Mouse (Mus musculus): ENCODE measurements at regions not wholly inside any gene's neighbourhood (a gene's known extent, or its start where the extent isn't known, plus 50 kb on each side); places are given as distances from the start of the nearest gene placed in this dataset.
"Not testable (repeated sequence)": the region's sequence is repeated elsewhere in the genome, so short reads cannot be mapped to it uniquely, and the experiment has no call there.

DNA sequence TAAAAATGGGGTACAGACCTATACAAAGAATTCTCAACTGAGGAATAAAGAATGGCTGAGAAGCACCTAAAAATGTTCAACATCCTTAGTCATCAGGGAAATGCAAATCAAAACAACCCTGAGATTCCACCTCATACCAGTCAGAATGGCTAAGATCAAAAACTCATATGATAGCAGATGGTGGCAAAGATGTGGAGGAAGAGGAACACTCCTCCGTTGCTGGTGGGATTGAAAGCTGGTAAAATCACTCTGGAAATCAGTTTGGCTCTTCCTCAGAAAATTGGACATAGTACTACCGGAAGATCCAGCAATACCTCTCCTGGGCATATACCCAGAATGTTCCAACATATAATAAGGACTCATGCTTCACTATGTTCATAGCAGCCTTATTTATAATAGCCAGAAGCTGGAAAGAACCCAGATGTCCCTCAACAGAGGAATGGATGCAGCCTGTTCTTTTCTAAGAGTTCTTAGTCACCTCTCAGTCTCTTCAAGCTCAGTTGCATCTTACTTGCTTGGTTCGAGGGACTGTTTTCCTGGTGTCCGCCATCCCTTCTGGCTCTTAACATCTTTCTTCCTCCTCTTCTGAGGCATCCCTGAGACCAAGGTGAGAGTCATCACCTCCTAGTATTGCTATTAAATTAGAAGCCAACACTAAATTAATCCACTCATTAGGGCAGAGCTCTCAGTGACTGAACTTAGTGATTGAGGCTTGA is 266.8 kb downstream of the Tdrd3 start:
- TF ChIP-seq POLR2A (IDR thresholded peaks at IDR 0.05; ENCODE audit: borderline replicate concordance, extremely low read depth, insufficient read depth, insufficient read length, poor library complexity, severe bottlenecking); CTCF (IDR thresholded peaks at IDR 0.05; ENCODE audit: borderline replicate concordance, extremely low read depth, insufficient read depth, insufficient read length): not testable (repeated sequence)

Data from brain, embryonic 14.5 days (tissue).